1 mouse cellular context compared by ENCODE assay signal in genomic region chr12:85136627-85137026, GRCm38 (mm10).
TF ChIP-seq lines count a peak whose summit lies in the region.

No protein-coding gene starts in this region.

TF ChIP-seq in CH12.LX, 34 proteins besides CTCF, POLR2A, EP300 and RAD21:
- TF ChIP-seq TBP (conservative IDR thresholded peaks at IDR 0.05; ENCODE audit: low read depth, low read length) (no peak), ZKSCAN1 (IDR thresholded peaks at IDR 0.05; ENCODE audit: borderline replicate concordance, low read depth, low read length) (no peak), SMC3 (IDR thresholded peaks at IDR 0.05; ENCODE audit: low read depth, low read length) (0 out of 2 replicates have a peak, but pooled peaks have one; percentile 21), MYC (IDR thresholded peaks at IDR 0.05; ENCODE audit: low read depth, low read length) (no peak), GABPA (IDR thresholded peaks at IDR 0.05; ENCODE audit: insufficient replicate concordance, low read depth, low read length) (no peak)
